Mouse (Mus musculus) brain, embryonic 14.5 days (tissue): ENCODE measurements around the gene Rpl27a.

ENCODE experiments used
- CTCF ChIP-seq: fragments of 200-500 bp; IDR thresholded peaks from 2 replicates; pipeline ENCODE4 v1.5.1; 2012; ENCODE audit warnings: inconsistent platforms, mild to moderate bottlenecking, moderate library complexity, borderline replicate concordance; ENCODE audit not compliant: insufficient read depth, insufficient read length; ENCODE audit errors: extremely low read depth
- POLR2A ChIP-seq: fragments of 200-500 bp; IDR thresholded peaks from 2 replicates; pipeline ENCODE4 v1.6.1; 2012; ENCODE audit warnings: mild to moderate bottlenecking, inconsistent platforms, borderline replicate concordance; ENCODE audit not compliant: poor library complexity, insufficient read depth, insufficient read length, severe bottlenecking; ENCODE audit errors: extremely low read depth

- TF ChIP-seq CTCF (no peak), POLR2A (no peak)
Observed at GRCm38 (mm10) chr7:109477926-109478325, 41.0 kb upstream of the Rpl27a start.
